7 mouse cellular contexts compared by ENCODE assay signal in the genomic region with DNA sequence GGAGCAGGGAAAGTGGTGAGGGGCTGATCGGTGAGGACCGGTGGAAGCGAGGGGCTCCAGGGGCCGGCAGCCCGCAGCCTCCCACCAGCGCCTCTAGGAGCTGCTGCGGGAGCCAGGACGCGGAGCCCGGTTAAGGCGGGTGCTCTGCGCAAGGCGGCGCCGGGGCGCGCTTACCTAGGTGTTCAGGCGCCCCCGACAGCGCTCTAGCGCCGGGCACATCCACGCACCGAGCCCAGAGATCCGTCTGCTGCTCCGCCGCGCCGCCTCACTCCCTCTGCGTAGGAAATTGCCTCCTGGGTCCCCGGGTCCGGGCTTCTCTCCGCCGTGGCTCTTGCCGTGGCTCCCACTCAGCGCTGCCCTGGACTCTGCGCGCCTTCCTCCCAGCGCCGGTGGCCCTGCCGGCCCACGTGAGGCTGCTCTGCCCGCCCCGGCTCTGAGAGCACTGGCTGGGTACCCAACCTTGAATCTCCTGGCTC. TPM values are rescaled to one million over a fixed set of nuclear protein-coding genes. Genes with fewer than 3 reads are reported as not detected.
DNase-seq lines count a peak whose midpoint lies in the region; ATAC-seq and TF ChIP-seq lines count a peak whose summit lies in the region.

Gene Fam163a (minus strand): TSS at position 371 of the 476 bp plus-strand sequence.

- peak within 1 kb of the TSS; percentile 68 for H3K9ac ChIP-seq in embryonic facial prominence, embryonic 13.5 days
- H3K9ac ChIP-seq in liver, embryonic 15.5 days: no peak within 1 kb of the TSS
- no peak within 1 kb of the TSS for H3K9ac ChIP-seq in stomach, embryonic 15.5 days

- peak; percentile 4 for DNase-seq in thymus, adult 2 months
- no peak for DNase-seq in thymus, adult 18-20 months
- DNase-seq in kidney, adult 11 months: peak; percentile 21

- no peak for TF ChIP-seq POLR2A in thymus, adult 2 months (IDR thresholded peaks at IDR 0.05; ENCODE audit: control insufficient read depth, extremely low read depth, insufficient read depth, low read length, poor library complexity)

- 4% methylated on average over 44 of the region's 44 CpGs for WGBS in thymus, adult 2 months
- under 1% methylated on average over 44 of the region's 44 CpGs for WGBS in embryonic facial prominence, embryonic 13.5 days
- 2% methylated on average over 44 of the region's 44 CpGs for WGBS in liver, embryonic 15.5 days (ENCODE audit: insufficient replicate concordance)
- WGBS in stomach, embryonic 15.5 days: under 1% methylated on average over 44 of the region's 44 CpGs

- H3K4me2 ChIP-seq in embryonic facial prominence, embryonic 13.5 days: peak within 1 kb of the TSS; percentile 87
- peak within 1 kb of the TSS; percentile 49 for H3K4me2 ChIP-seq in liver, embryonic 15.5 days
- peak within 1 kb of the TSS; percentile 74 for H3K4me2 ChIP-seq in stomach, embryonic 15.5 days

- no peak within 1 kb of the TSS for H3K27ac ChIP-seq in thymus, adult 2 months (ENCODE audit: control insufficient read depth, insufficient read depth, low read length)
- H3K27ac ChIP-seq in embryonic facial prominence, embryonic 13.5 days: no peak within 1 kb of the TSS
- H3K27ac ChIP-seq in liver, embryonic 15.5 days (replicated peaks): no peak within 1 kb of the TSS
- no peak within 1 kb of the TSS for H3K27ac ChIP-seq in stomach, embryonic 15.5 days

- peaks cover 8% of the 10 kb centered on the region for H3K4me1 ChIP-seq in thymus, adult 2 months (replicated peaks; ENCODE audit: control insufficient read depth, insufficient read depth, low read length)
- H3K4me1 ChIP-seq in embryonic facial prominence, embryonic 13.5 days: peaks cover 23% of the 10 kb centered on the region
- peaks cover 7% of the 10 kb centered on the region; the same call in 1 of the 2 replicates for H3K4me1 ChIP-seq in liver, embryonic 15.5 days (replicated peaks)
- peaks cover 7% of the 10 kb centered on the region for H3K4me1 ChIP-seq in stomach, embryonic 15.5 days

- no peak within 1 kb of the TSS for H3K4me3 ChIP-seq in thymus, adult 2 months (ENCODE audit: control insufficient read depth, insufficient read depth, low read length)
- peak within 1 kb of the TSS; percentile 49 for H3K4me3 ChIP-seq in embryonic facial prominence, embryonic 13.5 days
- peak within 1 kb of the TSS; percentile 15 for H3K4me3 ChIP-seq in liver, embryonic 15.5 days (replicated peaks)
- peak within 1 kb of the TSS; percentile 41 for H3K4me3 ChIP-seq in stomach, embryonic 15.5 days (replicated peaks)

- H3K27me3 ChIP-seq in thymus, adult 2 months (ENCODE audit: control insufficient read depth, insufficient read depth, low read length): peaks cover 22% of the 10 kb centered on the region
- peaks cover 64% of the 10 kb centered on the region for H3K27me3 ChIP-seq in embryonic facial prominence, embryonic 13.5 days
- peaks cover 90% of the 10 kb centered on the region for H3K27me3 ChIP-seq in liver, embryonic 15.5 days
- H3K27me3 ChIP-seq in stomach, embryonic 15.5 days (replicated peaks): peaks cover 43% of the 10 kb centered on the region

- no peaks in the 10 kb centered on the region for H3K36me3 ChIP-seq in thymus, adult 2 months (ENCODE audit: control insufficient read depth, insufficient read depth, low read length)
- no peaks in the 10 kb centered on the region for H3K36me3 ChIP-seq in embryonic facial prominence, embryonic 13.5 days
- no peaks in the 10 kb centered on the region for H3K36me3 ChIP-seq in liver, embryonic 15.5 days (replicated peaks)
- H3K36me3 ChIP-seq in stomach, embryonic 15.5 days: no peaks in the 10 kb centered on the region

- TF ChIP-seq CTCF in thymus, adult 2 months (IDR thresholded peaks at IDR 0.05; ENCODE audit: borderline replicate concordance, control insufficient read depth, extremely low read depth, insufficient read depth, low read length, poor library complexity): no peak

- no peaks in the 10 kb centered on the region for H3K9me3 ChIP-seq in embryonic facial prominence, embryonic 13.5 days
- H3K9me3 ChIP-seq in liver, embryonic 15.5 days (replicated peaks): no peaks in the 10 kb centered on the region; the same call in 1 of the 2 replicates
- H3K9me3 ChIP-seq in stomach, embryonic 15.5 days: no peaks in the 10 kb centered on the region

- ATAC-seq in embryonic facial prominence, embryonic 13.5 days (ENCODE audit: insufficient number of reproducible peaks, insufficient read depth, low FRiP score, low TSS enrichment, low read depth): no peak
- no peak for ATAC-seq in liver, embryonic 15.5 days (ENCODE audit: insufficient read depth)
- ATAC-seq in stomach, embryonic 15.5 days (ENCODE audit: insufficient read depth, low FRiP score, low read depth): peak; percentile 31; the same call in 1 of the 2 replicates
- no peak for ATAC-seq in cerebellum, adult (ENCODE audit: insufficient number of reproducible peaks, low FRiP score, low TSS enrichment)

RNA-seq across cellular contexts. Expression of gene Fam163a, which starts in this region (rescaled TPM):
- polyA plus RNA-seq in thymus, adult 2 months (2012; rRNA removed): 0.18 and 0.23 TPM in 2 replicates
- polyA plus RNA-seq in embryonic facial prominence, embryonic 13.5 days (2015; fragmentation: Nextera tagmentation; extraction: Ambion mirVana): 0.31 and 0.40 TPM in 2 replicates
- polyA plus RNA-seq in liver, embryonic 15.5 days (2015; fragmentation: Nextera tagmentation; extraction: Ambion mirVana): 0.12 TPM in 1 of 2 replicates, not detected in the other
- 4.7 and 4.9 TPM in 2 replicates for polyA plus RNA-seq in stomach, embryonic 15.5 days (2015; fragmentation: Nextera tagmentation; extraction: Ambion mirVana)

Comparison
In these comparisons a context has a peak if more than half of its experiments do, and no peak if none do; other contexts are left out.
1. Peak in DNase-seq in thymus, adult 2 months; RNA of the gene not detected or under 1 TPM.